Mouse (Mus musculus) right cerebral cortex, adult 2 months (tissue): ENCODE results near the gene Atox1.
A peak's percentile ranks its signal among the peaks of the same experiment; 100 is the strongest.
"Not testable (repeated sequence)": the region's sequence is repeated elsewhere in the genome, so short reads cannot be mapped to it uniquely, and the experiment has no call there.

Experiments used
- DNase-seq, 2 experiments: peaks; one replicate each; pipeline ENCODE4 v3.0.0; 2021 to 2022; ENCODE audit warnings: low spot score in 2 of 2

Gene Atox1

GRCm38 (mm10) chr11:55453640-55454039 lies 7.4 kb downstream of the Atox1 start:
- no peak for DNase-seq

- no peak for DNase-seq
Observed at GRCm38 (mm10) chr11:55450311-55450710, 10.7 kb downstream of the Atox1 start.

- DNase-seq, result no peak
Observed at GRCm38 (mm10) chr11:55449531-55449930, 11.5 kb downstream of the Atox1 start.

- DNase-seq, result peak; percentile 87 to 90
Observed at GRCm38 (mm10) chr11:55446579-55446978, 14.5 kb downstream of the Atox1 start.

- peak; percentile 47 to 52 for DNase-seq
Observed at GRCm38 (mm10) chr11:55444772-55445171, 16.3 kb downstream of the Atox1 start.

- no peak for DNase-seq
Observed at GRCm38 (mm10) chr11:55439718-55440117, 21.3 kb downstream of the Atox1 start.

- peak in 1 of 2 experiments; percentile 35 for DNase-seq
Observed at GRCm38 (mm10) chr11:55438031-55438430, 23.0 kb downstream of the Atox1 start.

GRCm38 (mm10) chr11:55436089-55436488 lies 24.9 kb downstream of the Atox1 start:
- DNase-seq, result no peak

GRCm38 (mm10) chr11:55432981-55433380 lies 28.1 kb downstream of the Atox1 start:
- no peak for DNase-seq

GRCm38 (mm10) chr11:55429973-55430372 lies 31.1 kb downstream of the Atox1 start:
- no peak for DNase-seq

- no peak for DNase-seq
Observed at GRCm38 (mm10) chr11:55428186-55429012, 32.6 kb downstream of the Atox1 start.

- DNase-seq, result no peak
Observed at GRCm38 (mm10) chr11:55424746-55425360, 36.2 kb downstream of the Atox1 start.

- no peak for DNase-seq
Observed at GRCm38 (mm10) chr11:55423756-55424155, 37.3 kb downstream of the Atox1 start.

- no peak for DNase-seq
Observed at GRCm38 (mm10) chr11:55422978-55423377, 38.1 kb downstream of the Atox1 start, which contains the start of gene Sparc. Sparc (minus strand) TSS chr11:55423183.

GRCm38 (mm10) chr11:55419678-55420307 lies 41.2 kb downstream of the Atox1 start:
- no peak for DNase-seq

GRCm38 (mm10) chr11:55419296-55419677 lies 41.8 kb downstream of the Atox1 start:
- peak in 1 of 2 experiments; percentile 27 for DNase-seq

GRCm38 (mm10) chr11:55418704-55419061 lies 42.4 kb downstream of the Atox1 start:
- no peak for DNase-seq

GRCm38 (mm10) chr11:55417898-55418703 lies 42.9 kb downstream of the Atox1 start:
- no peak for DNase-seq

- no peak for DNase-seq
Observed at GRCm38 (mm10) chr11:55416609-55417265, 44.3 kb downstream of the Atox1 start.

GRCm38 (mm10) chr11:55415731-55416130 lies 45.3 kb downstream of the Atox1 start:
- not testable (repeated sequence) for DNase-seq

GRCm38 (mm10) chr11:55415036-55415704 lies 45.9 kb downstream of the Atox1 start:
- DNase-seq, result no peak
